In the genomic region with DNA sequence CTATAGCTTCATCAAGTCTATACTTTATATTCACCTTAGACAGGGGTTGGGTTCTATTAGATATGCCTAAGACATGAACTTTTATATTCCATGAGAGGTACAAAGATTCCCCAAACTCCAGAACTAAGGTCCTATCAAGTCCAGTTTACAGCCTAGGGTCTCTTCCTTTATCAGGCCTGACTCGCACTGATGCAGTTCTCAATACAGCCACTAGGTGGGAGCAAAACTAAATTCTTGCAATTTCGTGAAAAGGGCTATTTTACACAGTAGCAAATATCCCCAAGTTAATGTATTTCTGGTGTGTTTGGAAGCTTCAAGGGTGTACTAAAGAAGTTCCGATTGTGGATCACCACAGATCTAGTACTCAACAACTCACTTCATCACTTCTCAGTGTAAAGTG, we compare ENCODE assay signal across 9 mouse cellular contexts. TPM values are rescaled to one million over a fixed set of nuclear protein-coding genes. Genes with fewer than 3 reads are reported as not detected.
A peak's percentile ranks its signal among the peaks of the same experiment; 100 is the strongest.
DNase-seq lines count a peak whose midpoint lies in the region; ATAC-seq and TF ChIP-seq lines count a peak whose summit lies in the region.
"Had no signal": no experiment of that assay in that cellular context is flagged by ENCODE, and none has a peak within 500 bp of the region (broad histone marks: within the 10 kb centered on the region; RNA-seq: fewer than 3 reads in every experiment).

No protein-coding gene starts in this region.

- DNase-seq in cerebellum, adult 11 months: no peak
- peak; percentile 79 for DNase-seq in lung, embryonic 14.5 days
- DNase-seq in lung, adult 18-20 months: no peak
- peak; percentile 40 for DNase-seq in layer of hippocampus, adult 11-12 months (ENCODE audit: low spot score)
- DNase-seq in midbrain, embryonic 14.5 days: peak; percentile 83
- DNase-seq in urinary bladder, postnatal 10 days (ENCODE audit: low spot score): no peak

- H3K36me3 ChIP-seq in lung, embryonic 14.5 days (ENCODE audit: insufficient read depth): no peaks in the 10 kb centered on the region
- no peaks in the 10 kb centered on the region for H3K36me3 ChIP-seq in midbrain, embryonic 14.5 days (ENCODE audit: control insufficient read depth, insufficient read depth, low read length)
- H3K36me3 ChIP-seq: limb, embryonic 15.5 days had no signal

- 9% methylated on average over 3 of the region's 3 CpGs for WGBS in lung, embryonic 14.5 days
- 20% methylated on average over 3 of the region's 3 CpGs for WGBS in midbrain, embryonic 14.5 days

- peak; percentile 72 for TF ChIP-seq CTCF in lung, embryonic 14.5 days (IDR thresholded peaks at IDR 0.05; ENCODE audit: low read depth)
- peak; percentile 29; the same call in 1 of the 2 replicates for TF ChIP-seq CTCF in cortical plate, adult 2 months (IDR thresholded peaks at IDR 0.05; ENCODE audit: extremely low read depth, insufficient read depth, low read length)

- H3K4me3 ChIP-seq in lung, embryonic 14.5 days (ENCODE audit: low read depth, low read length): no peak overlapping the region
- no peak overlapping the region for H3K4me3 ChIP-seq in cortical plate, adult 2 months (ENCODE audit: insufficient read depth, low read length)
- no peak overlapping the region for H3K4me3 ChIP-seq in midbrain, embryonic 14.5 days (replicated peaks; ENCODE audit: low read depth, low read length)
- H3K4me3 ChIP-seq: limb, embryonic 15.5 days had no signal

- no peak overlapping the region for H3K27ac ChIP-seq in lung, embryonic 14.5 days (ENCODE audit: low read depth)
- no peak overlapping the region for H3K27ac ChIP-seq in cortical plate, adult 2 months (ENCODE audit: insufficient read depth, low read length)
- H3K27ac ChIP-seq in midbrain, embryonic 14.5 days (replicated peaks; ENCODE audit: low read depth, low read length): no peak overlapping the region
- H3K27ac ChIP-seq: limb, embryonic 15.5 days had no signal

- no peaks in the 10 kb centered on the region for H3K27me3 ChIP-seq in lung, embryonic 14.5 days (ENCODE audit: insufficient read depth, low read length)
- H3K27me3 ChIP-seq in midbrain, embryonic 14.5 days (ENCODE audit: control insufficient read depth, insufficient read depth, low read length): no peaks in the 10 kb centered on the region
- H3K27me3 ChIP-seq: limb, embryonic 15.5 days had no signal

- ATAC-seq in cerebellum, adult (ENCODE audit: insufficient number of reproducible peaks, low FRiP score, low TSS enrichment): peak; percentile 58; the same call in 1 of the 2 replicates
- ATAC-seq in lung, embryonic 14.5 days (ENCODE audit: insufficient read depth): no peak
- no peak for ATAC-seq in midbrain, embryonic 14.5 days (ENCODE audit: low FRiP score, low TSS enrichment)

- H3K9ac ChIP-seq in lung, embryonic 14.5 days: no peak overlapping the region
- no peak overlapping the region for H3K9ac ChIP-seq in midbrain, embryonic 14.5 days (replicated peaks; ENCODE audit: low read length)
- H3K9ac ChIP-seq: limb, embryonic 15.5 days had no signal

- no peak overlapping the region for H3K4me2 ChIP-seq in lung, embryonic 14.5 days
- no peak overlapping the region for H3K4me2 ChIP-seq in midbrain, embryonic 14.5 days (ENCODE audit: low read length)
- H3K4me2 ChIP-seq: limb, embryonic 15.5 days had no signal

- no peaks in the 10 kb centered on the region for H3K9me3 ChIP-seq in lung, embryonic 14.5 days (ENCODE audit: low read depth, low read length)
- H3K9me3 ChIP-seq in midbrain, embryonic 14.5 days (ENCODE audit: control insufficient read depth, low read length): no peaks in the 10 kb centered on the region
- H3K9me3 ChIP-seq: limb, embryonic 15.5 days had no signal

- H3K4me1 ChIP-seq in lung, embryonic 14.5 days (ENCODE audit: insufficient read depth): no peaks in the 10 kb centered on the region
- no peaks in the 10 kb centered on the region for H3K4me1 ChIP-seq in cortical plate, adult 2 months (ENCODE audit: control insufficient read depth, insufficient read depth, low read length)
- no peaks in the 10 kb centered on the region for H3K4me1 ChIP-seq in midbrain, embryonic 14.5 days (ENCODE audit: control insufficient read depth, insufficient read depth, low read length)
- H3K4me1 ChIP-seq: limb, embryonic 15.5 days had no signal

- no peak for TF ChIP-seq POLR2A in cortical plate, adult 2 months (IDR thresholded peaks at IDR 0.05; ENCODE audit: extremely low read depth, insufficient read depth, low read length)

RNA-seq across cellular contexts. Expression of a gene that starts 8.8 kb away (rescaled TPM):
- polyA plus RNA-seq in lung, embryonic 14.5 days (2014; fragmentation: Nextera tagmentation; extraction: Ambion mirVana): 5.5 and 6.5 TPM in 2 replicates
- 243 and 298 TPM in 2 replicates for polyA plus RNA-seq in cortical plate, adult 2 months (2012; rRNA removed)
- 39.4 and 74.5 TPM in 2 replicates for polyA plus RNA-seq in midbrain, embryonic 14.5 days (2014; fragmentation: Nextera tagmentation; extraction: Ambion mirVana)

RNA-seq across cellular contexts. Expression of a gene that starts 55.6 kb away (rescaled TPM):
- polyA plus RNA-seq in lung, embryonic 14.5 days (2014; fragmentation: Nextera tagmentation; extraction: Ambion mirVana): not detected in 2 replicates
- polyA plus RNA-seq in cortical plate, adult 2 months (2012; rRNA removed): 0.08 TPM in 1 of 2 replicates, not detected in the other
- not detected in 2 replicates for polyA plus RNA-seq in midbrain, embryonic 14.5 days (2014; fragmentation: Nextera tagmentation; extraction: Ambion mirVana)
- polyA plus RNA-seq: limb, embryonic 15.5 days had no signal

Comparison
In these comparisons a context has a peak if more than half of its experiments do, and no peak if none do; other contexts are left out.
1. DNase-seq: peak in lung, embryonic 14.5 days (single experiment), layer of hippocampus, adult 11-12 months (single experiment) and midbrain, embryonic 14.5 days (single experiment); none in cerebellum, adult 11 months (single experiment), lung, adult 18-20 months (0 of 2) and urinary bladder, postnatal 10 days (single experiment).